Mouse (Mus musculus) MEL (cell line): Measurements from ENCODE around the gene Abhd12. TPM values are rescaled to one million over a fixed set of nuclear protein-coding genes. Genes with fewer than 3 reads are reported as not detected.

Experiments
- DNase-seq: peaks from one replicate; pipeline ENCODE4 v3.0.0; 2011; ENCODE audit warnings: low read depth, low spot score
- H3K27ac ChIP-seq: 2 replicates; pipeline ENCODE4 v1.5.1; 2012; ENCODE audit warnings: low read depth, mild to moderate bottlenecking, control low read depth, low read length, moderate library complexity; ENCODE audit not compliant: control insufficient read depth
- H3K27me3 ChIP-seq, 2 experiments: fragments of 150-350 bp in 1 of 2; sonication (generic) in 1 of 2; 2 replicates each; pipeline ENCODE4 v1.6.1; 2012; ENCODE audit warnings: low read length in 2 of 2, mild to moderate bottlenecking in 2 of 2, improper control_type of control experiment in 1 of 2, moderate library complexity in 1 of 2; ENCODE audit not compliant: insufficient read depth in 2 of 2, control insufficient read depth in 1 of 2
- H3K36me3 ChIP-seq, 2 experiments: 2 replicates each; pipeline ENCODE4 v1.6.1; 2012 to 2014; ENCODE audit warnings: low read length in 2 of 2, improper control_type of control experiment in 1 of 2, inconsistent platforms in 1 of 2, mild to moderate bottlenecking in 1 of 2; ENCODE audit not compliant: insufficient read depth in 2 of 2, control insufficient read depth in 1 of 2
- H3K4me1 ChIP-seq, 2 experiments: fragments of 150-350 bp in 1 of 2; sonication (generic) in 1 of 2; 2 replicates each; pipeline ENCODE4 v1.6.1; 2012; ENCODE audit warnings: low read length in 2 of 2, improper control_type of control experiment in 1 of 2, mild to moderate bottlenecking in 1 of 2; ENCODE audit not compliant: insufficient read depth in 2 of 2, control insufficient read depth in 1 of 2
- H3K4me3 ChIP-seq, 2 experiments: fragments of 150-350 bp in 1 of 2; sonication (generic) in 1 of 2; 2 replicates each; pipeline ENCODE4 v1.5.1; 2012; ENCODE audit warnings: low read depth in 2 of 2, low read length in 2 of 2, mild to moderate bottlenecking in 2 of 2, moderate library complexity in 2 of 2, control low read depth in 1 of 2, improper control_type of control experiment in 1 of 2; ENCODE audit not compliant: control insufficient read depth in 1 of 2, insufficient read depth in 1 of 2
- H3K79me2 ChIP-seq: 2 replicates; pipeline ENCODE4 v1.6.1; 2012; ENCODE audit warnings: mild to moderate bottlenecking, low read length, moderate library complexity; ENCODE audit not compliant: control insufficient read depth, poor library complexity, insufficient read depth
- H3K9ac ChIP-seq: 2 replicates; pipeline ENCODE4 v1.6.1; 2012; ENCODE audit warnings: low read depth, mild to moderate bottlenecking, control low read depth, low read length, moderate library complexity; ENCODE audit not compliant: control insufficient read depth, poor library complexity, severe bottlenecking
- H3K9me3 ChIP-seq: fragments of 150-350 bp; sonication (generic); replicated peaks from 2 replicates; pipeline ENCODE4 v1.6.1; 2012; ENCODE audit warnings: mild to moderate bottlenecking, low read length, improper control_type of control experiment, moderate library complexity; ENCODE audit not compliant: insufficient read depth
- BHLHE40 ChIP-seq: IDR thresholded peaks from 2 replicates; pipeline ENCODE4 v1.6.1; 2012; ENCODE audit warnings: low read depth, mild to moderate bottlenecking, inconsistent platforms, low read length, improper control_type of control experiment, borderline replicate concordance
- CTCF ChIP-seq, 3 experiments: IDR thresholded peaks in 2 of 3; conservative IDR thresholded peaks in 1 of 3; 2 replicates each; pipeline ENCODE4 v1.5.1; 2011 to 2012; ENCODE audit warnings: low read length in 3 of 3, low read depth in 2 of 3, mild to moderate bottlenecking in 2 of 3, improper control_type of control experiment in 1 of 3, inconsistent platforms in 1 of 3, mixed read lengths in 1 of 3, moderate library complexity in 1 of 3; ENCODE audit not compliant: control insufficient read depth in 1 of 3, insufficient read depth in 1 of 3, poor library complexity in 1 of 3, severe bottlenecking in 1 of 3
- EP300 ChIP-seq, 2 experiments: IDR thresholded peaks; 2 replicates each; pipeline ENCODE4 v1.6.1; 2011; ENCODE audit warnings: improper control_type of control experiment in 2 of 2, low read length in 2 of 2, low read depth in 1 of 2, mild to moderate bottlenecking in 1 of 2
- GABPA ChIP-seq: IDR thresholded peaks from 2 replicates; pipeline ENCODE4 v1.6.1; 2012; ENCODE audit warnings: low read depth, mild to moderate bottlenecking, inconsistent platforms, low read length, improper control_type of control experiment, moderate library complexity
- HCFC1 ChIP-seq: IDR thresholded peaks from 2 replicates; pipeline ENCODE4 v1.6.1; 2012; ENCODE audit warnings: low read depth, mild to moderate bottlenecking, inconsistent platforms, low read length, improper control_type of control experiment, moderate library complexity
- JUND ChIP-seq: IDR thresholded peaks from 2 replicates; pipeline ENCODE4 v1.6.1; 2011; ENCODE audit warnings: low read depth, mild to moderate bottlenecking, improper control_type of control experiment, low read length
- MAFK ChIP-seq: IDR thresholded peaks from 2 replicates; pipeline ENCODE4 v1.6.1; 2011; ENCODE audit warnings: low read depth, mild to moderate bottlenecking, low read length, improper control_type of control experiment, borderline replicate concordance
- MAX ChIP-seq: IDR thresholded peaks from 2 replicates; pipeline ENCODE4 v1.6.1; 2011; ENCODE audit warnings: low read length, improper control_type of control experiment
- MAZ ChIP-seq: IDR thresholded peaks from 2 replicates; pipeline ENCODE4 v1.6.1; 2012; ENCODE audit warnings: low read depth, mild to moderate bottlenecking, inconsistent platforms, low read length, improper control_type of control experiment
- NRF1 ChIP-seq: IDR thresholded peaks from 2 replicates; pipeline ENCODE4 v1.6.1; 2014; ENCODE audit warnings: low read depth, mild to moderate bottlenecking, inconsistent platforms, low read length, improper control_type of control experiment, moderate library complexity; ENCODE audit not compliant: poor library complexity, insufficient read depth, severe bottlenecking
- POLR2A ChIP-seq, 2 experiments: IDR thresholded peaks; 2 replicates each; pipeline ENCODE4 v1.6.1; 2011 to 2012; ENCODE audit warnings: low read length in 2 of 2, mild to moderate bottlenecking in 2 of 2, control low read depth in 1 of 2, improper control_type of control experiment in 1 of 2, low read depth in 1 of 2, moderate library complexity in 1 of 2; ENCODE audit not compliant: control insufficient read depth in 1 of 2, insufficient read depth in 1 of 2, poor library complexity in 1 of 2
- RAD21 ChIP-seq: IDR thresholded peaks from 2 replicates; pipeline ENCODE4 v1.6.1; 2011; ENCODE audit warnings: mild to moderate bottlenecking, low read depth, low read length, improper control_type of control experiment
- SIN3A ChIP-seq: IDR thresholded peaks from 2 replicates; pipeline ENCODE4 v1.6.1; 2012; ENCODE audit warnings: low read length, improper control_type of control experiment, inconsistent platforms
- TAL1 ChIP-seq: IDR thresholded peaks from 2 replicates; pipeline ENCODE4 v1.6.1; 2012; ENCODE audit warnings: mild to moderate bottlenecking, inconsistent platforms, low read length, moderate library complexity, mixed read lengths
- USF1 ChIP-seq: IDR thresholded peaks from 2 replicates; pipeline ENCODE4 v1.6.1; 2014; ENCODE audit warnings: low read depth, mild to moderate bottlenecking, inconsistent platforms, low read length, improper control_type of control experiment, moderate library complexity
- ZKSCAN1 ChIP-seq: IDR thresholded peaks from 2 replicates; pipeline ENCODE4 v1.6.1; 2012; ENCODE audit warnings: low read depth, mild to moderate bottlenecking, inconsistent platforms, low read length, improper control_type of control experiment, moderate library complexity
- polyA plus RNA-seq, 2 experiments: library from polyadenylated mRNA; stranded (reverse) in 1 of 2; unstranded in 1 of 2; fragments of >175 nt in 1 of 2; fragments of >200 nt in 1 of 2; gene quantifications; 2 replicates each; pipeline versions ENCODE4 v1.2.1 to v1.2.4; 2012; ENCODE audit warnings: low replicate concordance in 2 of 2, low read depth in 1 of 2; ENCODE audit not compliant: insufficient read length in 2 of 2, insufficient read depth in 1 of 2, missing spikeins in 1 of 2
- total RNA-seq: library from RNA; depleted of rRNA; stranded (reverse); fragments of 300-350 nt; gene quantifications from 2 replicates; pipeline ENCODE4 v1.2.3, GENCODE M21; 2012

Gene Abhd12
- total and polyA plus RNA-seq, 3 experiments = 23.7 to 29.4 TPM; not detected in 1

DNA sequence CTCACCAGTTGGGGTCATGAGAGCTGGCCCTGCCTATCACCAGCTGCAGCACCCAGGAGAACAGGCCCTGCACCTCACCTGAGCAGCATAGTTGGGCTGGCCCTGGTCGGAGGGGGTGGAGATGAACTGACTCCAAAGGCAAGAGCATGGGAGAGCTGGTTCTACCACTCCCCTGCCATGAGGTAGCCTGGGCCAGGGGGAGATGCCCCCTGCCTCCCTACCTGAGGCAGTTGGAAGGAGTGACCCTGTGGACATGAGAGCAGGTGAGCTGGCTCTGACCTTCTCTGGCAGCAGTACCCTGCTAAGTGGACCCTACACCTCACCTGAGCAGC is 19.8 kb downstream of the Abhd12 start:
- no peaks in the 10 kb centered on the region for H3K79me2 ChIP-seq
- no peak for TF ChIP-seq TAL1
- TF ChIP-seq RAD21 = no peak
- TF ChIP-seq ZKSCAN1 = no peak
- no peak for TF ChIP-seq NRF1
- TF ChIP-seq MAX = no peak
- no peak for TF ChIP-seq MAZ
- TF ChIP-seq SIN3A = no peak
- TF ChIP-seq USF1 = no peak
- no peak for TF ChIP-seq MAFK
- no peak for TF ChIP-seq POLR2A (IDR thresholded peaks at IDR 0.05; ENCODE audit: control insufficient read depth in 1 of 2, insufficient read depth in 1 of 2, low read depth in 1 of 2, low read length in 2 of 2, poor library complexity in 1 of 2)
- TF ChIP-seq JUND = no peak
- TF ChIP-seq GABPA = no peak
- TF ChIP-seq CTCF (IDR thresholded peaks at IDR 0.05 in 2 of 3, conservative IDR thresholded peaks at IDR 0.05 in 1 of 3; ENCODE audit: control insufficient read depth in 1 of 3, insufficient read depth in 1 of 3, low read depth in 2 of 3, low read length in 3 of 3, poor library complexity in 1 of 3, severe bottlenecking in 1 of 3) = no peak
- peaks cover 0 to 4% of the 10 kb centered on the region in 2 experiments; a peak in 2 of 4 replicates for H3K4me1 ChIP-seq
- no peak for DNase-seq
- no peak overlapping the region for H3K27ac ChIP-seq
- H3K36me3 ChIP-seq = peaks cover 0 to 5% of the 10 kb centered on the region in 2 experiments; a peak in 2 of 4 replicates
- H3K27me3 ChIP-seq = no peaks in the 10 kb centered on the region
- H3K9ac ChIP-seq = no peak overlapping the region
- no peaks in the 10 kb centered on the region for H3K9me3 ChIP-seq
- no peak overlapping the region for H3K4me3 ChIP-seq

- TF ChIP-seq CTCF (IDR thresholded peaks at IDR 0.05 in 2 of 3, conservative IDR thresholded peaks at IDR 0.05 in 1 of 3; ENCODE audit: control insufficient read depth in 1 of 3, insufficient read depth in 1 of 3, low read depth in 2 of 3, low read length in 3 of 3, poor library complexity in 1 of 3, severe bottlenecking in 1 of 3) (no peak), BHLHE40 (no peak), SIN3A (no peak), NRF1 (no peak), RAD21 (no peak), EP300 (IDR thresholded peaks at IDR 0.05; ENCODE audit: low read depth in 1 of 2, low read length in 2 of 2) (no peak), HCFC1 (no peak)
- TF ChIP-seq, all 39 proteins: peak for 0
- Histone ChIP-seq H3K36me3 (peaks cover 0 to 5% of the 10 kb centered on the region in 2 experiments; a peak in 2 of 4 replicates), H3K9ac (no peak overlapping the region), H3K27me3 (no peaks in the 10 kb centered on the region), H3K4me3 (no peak overlapping the region), H3K27ac (no peak overlapping the region), H3K4me1 (peaks cover 0 to 4% of the 10 kb centered on the region in 2 experiments; a peak in 2 of 4 replicates), H3K9me3 (no peaks in the 10 kb centered on the region), H3K79me2 (no peaks in the 10 kb centered on the region)
- DNase-seq = no peak
These were observed 20.3 kb downstream of the Abhd12 start for GRCm38 (mm10) chr2:150884075-150884778.
